Mouse (Mus musculus) liver, adult 2 months (tissue): ENCODE data around the gene Hist2h2bb.
"Not testable (repeated sequence)": the region's sequence is repeated elsewhere in the genome, so short reads cannot be mapped to it uniquely, and the experiment has no call there.

Experiments used
- CTCF ChIP-seq: fragments of 200-500 bp; IDR thresholded peaks from 2 replicates; pipeline ENCODE4 v1.5.1; 2011; ENCODE audit warnings: low read depth, low read length, control low read depth
- POLR2A ChIP-seq: fragments of 200-500 bp; IDR thresholded peaks from 2 replicates; pipeline ENCODE4 v1.6.1; 2011; ENCODE audit warnings: low read length, control low read depth; ENCODE audit not compliant: insufficient read depth; ENCODE audit errors: extremely low read depth

- not testable (repeated sequence) for TF ChIP-seq CTCF, POLR2A
These were observed 30.4 kb upstream of the Hist2h2bb start, which contains the start of gene Hist2h3c2 for GRCm38 (mm10) chr3:96238954-96239793.
